Mouse (Mus musculus): ENCODE data around the gene Wwc2. TPM values are rescaled to one million over a fixed set of nuclear protein-coding genes. Genes with fewer than 3 reads are reported as not detected.

The Wwc2 gene
- polyA plus RNA-seq, 3 experiments from 2014 or later = 0.10 to 0.16 TPM; not detected in 1

GRCm38 (mm10) chr8:47989211-47989610 lies 1.5 kb downstream of the Wwc2 start:
- no peak for ATAC-seq

GRCm38 (mm10) chr8:47988111-47988510 lies 2.6 kb downstream of the Wwc2 start:
- ATAC-seq = no peak

- ATAC-seq = no peak
Observed at GRCm38 (mm10) chr8:47985644-47986043, 5.1 kb downstream of the Wwc2 start.

GRCm38 (mm10) chr8:47985243-47985642 lies 5.5 kb downstream of the Wwc2 start:
- ATAC-seq = no peak

GRCm38 (mm10) chr8:47981075-47981474 lies 9.6 kb downstream of the Wwc2 start:
- no peak for ATAC-seq

GRCm38 (mm10) chr8:47979876-47980275 lies 10.8 kb downstream of the Wwc2 start:
- no peak for ATAC-seq

- ATAC-seq = no peak
Observed at GRCm38 (mm10) chr8:47978755-47979154, 12.0 kb downstream of the Wwc2 start.

GRCm38 (mm10) chr8:47974963-47975314 lies 15.8 kb downstream of the Wwc2 start:
- ATAC-seq = no peak

- no peak for ATAC-seq
Observed at GRCm38 (mm10) chr8:47974138-47974962, 16.4 kb downstream of the Wwc2 start.

GRCm38 (mm10) chr8:47971121-47971520 lies 19.6 kb downstream of the Wwc2 start:
- ATAC-seq = no peak

GRCm38 (mm10) chr8:47970576-47970975 lies 20.1 kb downstream of the Wwc2 start:
- no peak for ATAC-seq

GRCm38 (mm10) chr8:47967045-47967920 lies 23.4 kb downstream of the Wwc2 start:
- ATAC-seq = no peak

GRCm38 (mm10) chr8:47962484-47962883 lies 28.2 kb downstream of the Wwc2 start:
- no peak for ATAC-seq

GRCm38 (mm10) chr8:47962005-47962404 lies 28.7 kb downstream of the Wwc2 start:
- ATAC-seq = no peak

GRCm38 (mm10) chr8:47957560-47957959 lies 33.2 kb downstream of the Wwc2 start:
- no peak for ATAC-seq

- ATAC-seq = no peak
Observed at GRCm38 (mm10) chr8:47951380-47951932, 39.3 kb downstream of the Wwc2 start.

GRCm38 (mm10) chr8:47948836-47949235 lies 41.9 kb downstream of the Wwc2 start:
- ATAC-seq = no peak

- peak; percentile 93 for ATAC-seq
Observed at GRCm38 (mm10) chr8:47947672-47948618, 42.8 kb downstream of the Wwc2 start.

GRCm38 (mm10) chr8:47943049-47943448 lies 47.7 kb downstream of the Wwc2 start:
- no peak for ATAC-seq

GRCm38 (mm10) chr8:47941028-47941427 lies 49.7 kb downstream of the Wwc2 start:
- ATAC-seq = no peak

GRCm38 (mm10) chr8:47939933-47940870 lies 50.5 kb downstream of the Wwc2 start:
- ATAC-seq = no peak

Data from inflammation-experienced regulatory T-cells, adult 6 months (primary cell).